Mouse (Mus musculus) cerebral cortex, adult 2 months (tissue): ENCODE measurements around the gene Csrp1.

ENCODE experiments used
- WGBS: fragments of 180-500 bp; shearing (Covaris S2); methylation state at CpG from one replicate; pipeline ENCODE4 v1.1.7; 2018; 5-methylcytosine and 5-hydroxymethylcytosine counted together

The Csrp1 gene

GRCm38 (mm10) chr1:135719983-135720382, at the start of gene Csrp1:
TSS of gene Csrp1 (plus strand) at chr1:135720061.
- 79% methylated on average over 6 of the region's 6 CpGs for WGBS

GRCm38 (mm10) chr1:135670397-135671130, 49.3 kb upstream of the Csrp1 start:
- WGBS = 5% methylated on average over 13 of the region's 13 CpGs

DNA sequence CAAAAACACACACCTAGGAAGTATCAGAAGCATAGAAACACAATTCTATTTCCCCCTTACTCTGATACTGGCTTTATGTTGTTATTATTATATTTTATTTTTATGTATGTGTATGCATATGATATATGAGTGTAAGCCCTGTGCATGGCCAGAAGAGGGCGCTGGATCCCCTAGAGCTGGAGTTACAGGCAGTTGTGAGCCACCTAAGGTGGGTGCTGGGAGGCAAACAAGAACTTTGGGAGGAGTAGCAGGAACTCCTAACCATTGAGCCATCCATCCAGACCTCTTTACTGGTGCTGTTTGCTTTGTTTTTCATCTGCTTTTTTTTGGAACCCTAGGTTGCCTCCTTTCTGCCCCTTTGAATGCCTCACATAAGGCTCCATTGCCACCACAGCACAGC, 48.5 kb upstream of the Csrp1 start:
- 47% methylated on average over 1 of the region's 1 CpGs for WGBS

GRCm38 (mm10) chr1:135671956-135672355, 47.9 kb upstream of the Csrp1 start:
- WGBS = 46% methylated on average over 8 of the region's 8 CpGs

GRCm38 (mm10) chr1:135672374-135672773, 47.5 kb upstream of the Csrp1 start:
- 78% methylated on average over 4 of the region's 4 CpGs for WGBS

GRCm38 (mm10) chr1:135673423-135673822, 46.4 kb upstream of the Csrp1 start:
- 70% methylated on average over 14 of the region's 14 CpGs for WGBS

DNA sequence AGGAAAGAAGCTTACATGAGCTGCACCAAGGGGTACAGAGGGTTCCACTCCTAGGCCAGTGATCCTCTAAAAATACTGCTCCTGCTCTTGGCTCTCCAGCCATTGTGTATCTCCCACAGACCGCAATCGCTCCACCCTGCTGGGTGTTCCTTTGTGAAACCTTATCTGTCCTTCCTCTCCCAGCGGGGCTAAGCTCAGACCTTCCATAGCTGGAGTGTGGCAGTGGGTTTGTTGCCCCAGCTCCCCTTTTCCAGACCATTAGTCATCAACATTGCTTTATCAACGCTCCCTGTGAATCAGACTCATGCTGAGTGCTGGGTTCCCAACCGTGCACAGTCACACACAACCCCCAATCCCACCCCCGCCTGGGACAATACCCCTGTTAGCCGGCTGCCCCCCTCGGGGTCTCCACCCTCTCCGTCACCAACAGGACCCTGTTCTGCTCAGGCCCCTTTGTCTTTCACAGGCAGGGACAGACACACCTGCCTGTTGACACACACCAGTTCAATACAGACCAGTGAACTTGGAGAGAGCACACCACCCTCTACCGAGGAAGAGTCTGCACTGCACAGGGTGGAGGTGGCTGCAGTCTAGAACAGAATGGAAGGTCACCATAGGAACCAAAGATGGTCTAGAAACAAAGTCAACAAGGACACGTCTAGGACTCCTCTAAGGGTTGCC, 44.3 kb upstream of the Csrp1 start:
- WGBS = 50% methylated on average over 11 of the region's 11 CpGs

DNA sequence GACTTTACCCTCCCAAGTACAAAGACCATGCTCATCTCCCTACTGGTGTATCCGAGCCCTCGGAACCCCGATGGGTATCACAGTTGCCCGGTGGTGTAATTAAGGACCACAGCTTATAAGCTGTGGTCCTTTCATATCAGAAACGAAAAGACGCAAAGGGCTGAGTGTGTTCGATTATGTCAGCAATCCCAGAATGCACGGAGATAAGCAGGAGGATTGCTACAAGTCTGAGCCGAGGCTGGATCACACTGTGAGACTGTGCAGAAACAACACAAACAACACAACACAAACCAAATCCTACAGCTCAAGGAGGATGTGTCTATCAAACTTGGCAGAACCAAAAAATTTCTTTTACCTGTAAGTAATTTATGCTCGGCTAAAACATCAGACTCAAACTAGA, 43.6 kb upstream of the Csrp1 start:
- 93% methylated on average over 10 of the region's 10 CpGs for WGBS

DNA sequence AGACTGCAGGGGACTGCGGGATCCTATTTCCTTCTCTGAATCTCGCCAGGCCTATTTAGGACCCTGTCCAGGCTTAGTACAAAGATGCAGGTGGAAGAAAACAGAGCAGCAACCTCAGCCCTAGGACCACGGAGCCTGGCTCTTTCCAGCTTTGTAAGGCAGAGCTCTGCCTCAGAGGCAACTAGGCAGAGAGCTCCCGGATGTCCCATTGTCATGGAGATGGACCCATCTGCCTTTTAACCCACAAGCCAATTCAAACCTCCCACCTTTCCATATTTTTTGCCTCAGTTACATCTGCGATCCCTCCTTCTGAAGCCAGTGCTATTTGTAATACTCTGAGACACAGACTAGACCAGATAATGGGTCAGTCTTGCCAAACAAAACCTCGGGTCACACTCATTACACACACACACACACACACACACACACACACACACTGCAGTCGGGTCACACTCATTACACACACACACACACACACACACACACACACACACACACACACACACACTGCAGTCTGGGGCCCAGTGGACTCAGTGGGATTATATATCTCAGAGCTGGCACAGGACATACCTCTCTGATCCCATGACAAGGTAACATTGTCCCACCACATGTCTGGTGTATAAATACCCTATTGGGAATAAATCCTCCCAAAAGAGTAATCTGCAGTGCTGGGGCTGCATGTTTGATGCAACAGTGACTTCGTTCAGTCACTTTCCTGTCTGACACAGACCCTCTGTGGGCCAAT, 42.8 kb upstream of the Csrp1 start:
- WGBS = 67% methylated on average over 8 of the region's 8 CpGs

- 77% methylated on average over 6 of the region's 6 CpGs for WGBS
Observed at GRCm38 (mm10) chr1:135678145-135678544, 41.7 kb upstream of the Csrp1 start.

DNA sequence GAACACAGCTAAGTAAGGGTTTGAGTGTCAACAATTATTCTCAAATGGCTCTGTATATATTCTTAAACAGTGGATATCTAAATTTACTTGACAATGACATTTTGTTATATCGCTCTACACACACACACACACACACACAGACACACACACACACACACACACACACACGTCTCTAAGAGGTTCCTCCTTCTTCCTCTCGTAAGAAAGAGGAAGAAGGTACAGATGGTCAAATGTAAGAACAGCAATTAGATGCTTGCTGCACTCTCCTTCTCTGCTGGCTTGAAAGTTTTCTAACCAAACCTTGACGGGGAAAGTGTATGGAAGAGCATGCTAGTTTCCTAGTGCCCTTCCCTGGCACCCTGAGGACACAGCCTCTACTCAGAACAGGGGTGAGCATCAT, 39.1 kb upstream of the Csrp1 start:
- 60% methylated on average over 4 of the region's 4 CpGs for WGBS

- 68% methylated on average over 8 of the region's 8 CpGs for WGBS
Observed at GRCm38 (mm10) chr1:135681122-135681521, 38.7 kb upstream of the Csrp1 start.

- WGBS = 79% methylated on average over 4 of the region's 4 CpGs
Observed at GRCm38 (mm10) chr1:135684895-135685294, 35.0 kb upstream of the Csrp1 start.

GRCm38 (mm10) chr1:135685316-135685715, 34.5 kb upstream of the Csrp1 start:
- WGBS = 80% methylated on average over 6 of the region's 6 CpGs

- 7% methylated on average over 19 of the region's 19 CpGs for WGBS
Observed at GRCm38 (mm10) chr1:135686792-135687510, 32.9 kb upstream of the Csrp1 start.

DNA sequence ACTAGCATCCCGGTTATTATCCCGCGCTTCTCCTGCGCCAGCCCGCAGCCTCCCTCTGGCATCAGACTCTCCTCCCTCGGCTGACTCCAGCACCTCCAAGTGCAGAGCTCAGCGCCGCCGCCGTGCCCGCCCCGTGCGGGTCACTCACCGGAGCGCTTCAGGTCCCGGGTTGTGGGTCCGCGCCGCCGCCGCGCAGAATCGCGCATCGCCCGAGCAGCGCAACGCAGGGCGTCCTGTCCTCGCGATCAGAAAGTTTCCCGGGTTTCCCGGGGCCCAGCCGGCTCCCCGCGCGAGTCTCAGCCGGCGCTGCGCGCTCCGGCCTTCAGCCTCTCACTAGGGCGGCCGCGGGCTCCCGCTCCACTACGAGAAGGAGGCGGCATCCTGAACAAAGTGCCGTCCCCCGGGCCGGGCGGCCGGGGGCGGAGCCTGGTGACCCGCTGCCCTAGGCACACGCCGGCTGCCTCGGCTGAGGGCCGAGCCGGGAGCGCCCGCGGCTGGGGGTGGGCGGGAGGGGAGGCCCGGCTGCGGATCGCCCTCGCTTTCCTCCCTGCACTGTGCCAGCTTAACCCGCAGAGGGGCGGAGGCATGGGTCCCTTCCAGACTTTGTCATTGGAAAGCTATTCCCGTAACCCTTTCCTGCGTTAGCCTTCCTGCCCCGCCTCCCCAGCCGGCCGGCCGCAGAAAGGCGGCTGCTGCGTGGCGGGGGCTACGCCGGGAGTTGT, 31.9 kb upstream of the Csrp1 start:
- WGBS = 1% methylated on average over 78 of the region's 81 CpGs

- 74% methylated on average over 6 of the region's 6 CpGs for WGBS
Observed at GRCm38 (mm10) chr1:135688686-135689085, 31.2 kb upstream of the Csrp1 start.

GRCm38 (mm10) chr1:135690784-135691416, 29.0 kb upstream of the Csrp1 start:
- WGBS = 81% methylated on average over 6 of the region's 6 CpGs

DNA sequence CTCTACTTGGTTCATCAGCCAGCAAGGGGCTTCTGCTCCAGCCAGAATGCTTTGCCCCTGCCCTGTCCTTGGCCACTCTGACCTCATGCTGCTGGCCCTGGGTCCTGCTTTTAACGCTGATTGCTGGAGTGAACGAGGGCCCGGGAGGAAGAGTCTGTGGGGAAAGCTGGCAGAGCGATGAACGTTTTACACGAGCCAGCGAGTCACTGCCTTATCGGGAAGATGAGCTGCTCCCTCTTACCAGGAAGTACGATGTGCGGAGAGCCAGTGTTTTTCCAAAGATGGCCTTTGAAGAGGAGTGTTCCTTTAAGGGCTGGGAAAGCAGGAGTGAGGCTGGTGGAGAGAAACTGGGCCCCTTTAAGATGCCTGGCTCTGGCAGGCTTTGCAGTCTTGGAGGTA, 28.4 kb upstream of the Csrp1 start:
- 27% methylated on average over 10 of the region's 10 CpGs for WGBS

DNA sequence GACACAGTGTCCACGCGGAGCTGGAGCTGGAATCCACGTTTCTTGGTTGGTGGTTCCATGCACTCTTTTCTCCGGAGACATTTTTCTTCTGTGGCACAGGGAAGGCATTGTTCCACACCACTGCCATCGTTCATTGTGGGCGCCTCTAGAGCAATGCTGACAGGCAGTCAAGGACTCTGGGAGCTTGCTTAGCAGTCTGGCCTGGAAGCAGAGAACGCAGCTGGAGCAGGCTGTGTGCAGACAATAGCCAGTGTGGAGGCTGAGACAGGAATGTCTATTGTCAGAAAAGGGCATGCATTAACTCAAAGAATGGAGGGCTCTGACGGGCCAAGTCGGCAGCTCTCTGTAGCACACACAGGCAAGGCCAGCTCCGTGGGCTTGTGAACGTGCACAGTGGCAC, 25.7 kb upstream of the Csrp1 start:
- WGBS = 36% methylated on average over 11 of the region's 11 CpGs

GRCm38 (mm10) chr1:135697462-135697861, 22.4 kb upstream of the Csrp1 start:
- WGBS = 91% methylated on average over 4 of the region's 4 CpGs
